Mouse (Mus musculus) myocyte (in vitro differentiated cells): ENCODE measurements around the gene Ndufs2. TPM values are rescaled to one million over a fixed set of nuclear protein-coding genes. Genes with fewer than 3 reads are reported as not detected.
A peak's percentile ranks its signal among the peaks of the same experiment; 100 is the strongest.

Source experiments
- H3K27me3 ChIP-seq: one replicate; pipeline ENCODE4 v1.6.1; 2011; ENCODE audit not compliant: control insufficient read depth, insufficient read depth, insufficient read length
- H3K36me3 ChIP-seq: one replicate; pipeline ENCODE4 v1.6.1; 2011; ENCODE audit not compliant: control insufficient read depth, insufficient read depth
- H3K4me2 ChIP-seq: one replicate; pipeline ENCODE4 v1.6.1; 2011; ENCODE audit warnings: low read depth, control low read depth
- H3K4me3 ChIP-seq: one replicate; pipeline ENCODE4 v1.5.1; 2011; ENCODE audit warnings: mild to moderate bottlenecking, control low read depth, moderate library complexity
- H3K79me2 ChIP-seq: one replicate; pipeline ENCODE4 v1.6.1; 2011; ENCODE audit not compliant: control insufficient read depth, insufficient read depth
- H3ac ChIP-seq: one replicate; pipeline ENCODE4 v1.6.1; 2011; ENCODE audit not compliant: control insufficient read depth, insufficient read length
- CEBPB ChIP-seq: IDR thresholded peaks from 2 replicates; pipeline ENCODE4 v1.6.1; 2011; ENCODE audit warnings: mild to moderate bottlenecking, moderate library complexity; ENCODE audit not compliant: poor library complexity, insufficient read depth, severe bottlenecking
- E2F4 ChIP-seq: IDR thresholded peaks from one replicate; pipeline ENCODE4 v1.6.1; 2011; ENCODE audit warnings: mild to moderate bottlenecking, control low read depth, moderate library complexity; ENCODE audit not compliant: insufficient read depth
- MAX ChIP-seq: IDR thresholded peaks from one replicate; pipeline ENCODE4 v1.6.1; 2011; ENCODE audit warnings: low read depth, mild to moderate bottlenecking, control low read depth
- MYOD1 ChIP-seq, 3 experiments: IDR thresholded peaks; one replicate each; pipeline ENCODE4 v1.6.1; 2011; ENCODE audit warnings: control low read depth in 2 of 3, low read depth in 2 of 3, mild to moderate bottlenecking in 2 of 3, moderate library complexity in 1 of 3; ENCODE audit not compliant: insufficient read length in 2 of 3, control insufficient read depth in 1 of 3
- MYOG ChIP-seq, 3 experiments: IDR thresholded peaks; one replicate each; pipeline ENCODE4 v1.6.1; 2011; ENCODE audit warnings: control low read depth in 2 of 3, low read depth in 2 of 3, mild to moderate bottlenecking in 2 of 3; ENCODE audit not compliant: insufficient read length in 2 of 3, control insufficient read depth in 1 of 3, insufficient read depth in 1 of 3
- POLR2A ChIP-seq: IDR thresholded peaks from one replicate; pipeline ENCODE4 v1.6.1; 2011; ENCODE audit warnings: low read depth, mild to moderate bottlenecking, control low read depth, moderate library complexity; ENCODE audit not compliant: insufficient read length
- POLR2AphosphoS2 ChIP-seq: IDR thresholded peaks from one replicate; pipeline ENCODE4 v1.6.1; 2011; ENCODE audit warnings: low read depth, control low read depth; ENCODE audit not compliant: insufficient read length
- REST ChIP-seq: IDR thresholded peaks from one replicate; pipeline ENCODE4 v1.6.1; 2011; ENCODE audit warnings: mild to moderate bottlenecking, control low read depth, moderate library complexity; ENCODE audit not compliant: insufficient read depth, insufficient read length
- SRF ChIP-seq: IDR thresholded peaks from one replicate; pipeline ENCODE4 v1.6.1; 2011; ENCODE audit warnings: low read depth; ENCODE audit not compliant: control insufficient read depth, insufficient read length
- TCF12 ChIP-seq: IDR thresholded peaks from one replicate; pipeline ENCODE4 v1.6.1; 2011; ENCODE audit warnings: mild to moderate bottlenecking, control low read depth; ENCODE audit not compliant: poor library complexity, insufficient read depth, severe bottlenecking
- TCF3 ChIP-seq: IDR thresholded peaks from one replicate; pipeline ENCODE4 v1.6.1; 2011; ENCODE audit warnings: low read depth, control low read depth; ENCODE audit not compliant: insufficient read length
- USF1 ChIP-seq: IDR thresholded peaks from one replicate; pipeline ENCODE4 v1.6.1; 2011; ENCODE audit warnings: low read depth, mild to moderate bottlenecking, control low read depth, moderate library complexity
- polyA plus RNA-seq: library from polyadenylated mRNA; unstranded; fragments of >200 nt; fragmentation: generic; extraction: Trizol; gene quantifications from one replicate; pipeline ENCODE4 v1.2.1, GENCODE M21; 2012; ENCODE audit warnings: missing spikeins

Gene Ndufs2
- polyA plus RNA-seq, 1 experiment = 409 TPM

DNA sequence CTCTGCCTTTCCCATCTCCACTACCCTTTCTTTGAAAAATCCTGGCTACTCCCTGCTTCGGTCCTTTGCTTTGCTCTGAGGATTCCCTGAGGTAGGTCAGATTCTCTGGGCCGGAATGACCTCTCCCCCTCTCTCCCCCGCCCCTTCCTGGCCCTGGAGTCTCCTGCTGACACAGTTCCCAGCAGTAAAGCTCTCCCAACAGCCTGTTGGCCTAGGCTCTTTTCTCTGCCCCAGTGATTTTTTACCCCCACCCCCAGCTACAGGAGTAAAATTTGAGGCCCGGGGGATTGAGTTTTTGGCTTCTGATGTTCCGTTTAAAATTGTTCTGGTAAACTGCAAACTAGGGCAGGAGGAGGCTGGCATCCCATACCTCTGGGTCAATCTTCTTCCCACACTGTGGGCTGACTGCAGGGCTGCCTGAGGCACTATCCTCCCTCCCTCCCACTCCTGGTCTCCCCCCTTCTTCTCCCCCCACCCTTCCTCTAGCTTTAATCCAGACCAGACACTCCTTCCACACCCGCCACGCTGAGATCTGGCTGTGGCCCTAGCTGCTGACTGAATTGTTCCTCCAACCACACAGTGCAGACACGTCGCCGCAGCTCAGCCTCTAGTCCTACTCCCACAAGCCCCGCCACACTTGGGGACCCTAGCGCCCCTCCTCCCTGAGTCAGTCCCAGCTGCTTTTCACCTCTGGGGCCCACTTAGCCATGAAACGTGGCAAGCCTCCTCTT, 571 bp upstream of the Ndufs2 start:
- Histone ChIP-seq H3K4me3 (peak overlapping the region; percentile 51), H3ac (no peak overlapping the region), H3K79me2 (peaks cover 2% of the 10 kb centered on the region), H3K27me3 (no peaks in the 10 kb centered on the region), H3K4me2 (peak overlapping the region; percentile 78), H3K36me3 (no peaks in the 10 kb centered on the region)
- TF ChIP-seq REST = no peak
- TF ChIP-seq SRF = no peak
- peak; percentile 60 for TF ChIP-seq POLR2A
- no peak for TF ChIP-seq TCF12
- TF ChIP-seq USF1 = no peak
- TF ChIP-seq MYOG (IDR thresholded peaks at IDR 0.05; ENCODE audit: control insufficient read depth in 1 of 3, insufficient read depth in 1 of 3, insufficient read length in 2 of 3, low read depth in 2 of 3) = peak in 1 of 3 experiments; percentile 34
- no peak for TF ChIP-seq CEBPB
- peak in 1 of 3 experiments; percentile 12 for TF ChIP-seq MYOD1 (IDR thresholded peaks at IDR 0.05; ENCODE audit: control insufficient read depth in 1 of 3, insufficient read length in 2 of 3, low read depth in 2 of 3)
- no peak for TF ChIP-seq MAX
- peak; percentile 49 for TF ChIP-seq POLR2AphosphoS2
- no peak for TF ChIP-seq TCF3
- TF ChIP-seq E2F4 = no peak

DNA sequence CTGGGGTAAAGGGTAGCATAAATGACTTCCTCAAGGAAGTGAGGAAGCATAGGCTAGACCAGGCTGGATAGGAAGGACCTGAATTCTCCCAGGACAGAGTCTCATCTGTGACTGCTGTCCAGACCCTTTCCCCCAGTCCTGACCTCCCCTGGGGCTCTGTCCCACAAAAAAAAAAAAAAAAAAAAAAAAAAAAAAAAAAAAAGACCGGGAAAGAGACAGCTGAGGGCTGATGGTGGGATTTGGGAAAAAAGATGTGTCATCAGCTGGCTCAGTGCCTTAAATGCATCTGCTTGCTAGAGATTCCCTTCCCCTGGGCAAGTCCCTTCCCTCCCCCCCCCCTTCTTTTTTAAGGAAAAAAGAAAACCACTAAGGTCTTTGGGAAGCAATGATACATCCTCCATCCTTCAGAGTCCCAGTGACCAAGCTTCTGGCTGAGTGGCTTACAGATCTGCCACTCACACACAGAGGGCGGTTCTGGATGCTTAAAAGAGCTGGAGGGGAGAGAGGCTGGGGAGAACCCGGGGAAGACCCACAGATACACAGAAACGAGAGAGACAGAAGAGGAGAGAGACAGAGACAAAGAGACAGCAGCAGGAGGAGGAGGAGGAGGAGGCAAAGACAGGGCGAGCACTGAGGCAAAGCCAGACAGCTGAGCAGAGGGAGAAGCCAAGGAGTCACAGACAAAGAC, 1.1 kb downstream of the Ndufs2 start, which contains the start of gene Adamts4:
Gene Adamts4 (plus strand): TSS at position 509 of the 688 bp plus-strand sequence.
- no peak for TF ChIP-seq TCF12
- TF ChIP-seq SRF = no peak
- peak; percentile 68 for TF ChIP-seq POLR2A
- TF ChIP-seq CEBPB = no peak
- no peak for TF ChIP-seq REST
- TF ChIP-seq POLR2AphosphoS2 = peak; percentile 78
- Histone ChIP-seq H3K4me3 (peak within 1 kb of the TSS; percentile 51), H3ac (no peak within 1 kb of the TSS), H3K27me3 (no peaks in the 10 kb centered on the region), H3K36me3 (no peaks in the 10 kb centered on the region), H3K79me2 (peaks cover 17% of the 10 kb centered on the region), H3K4me2 (peak within 1 kb of the TSS; percentile 98)

DNA sequence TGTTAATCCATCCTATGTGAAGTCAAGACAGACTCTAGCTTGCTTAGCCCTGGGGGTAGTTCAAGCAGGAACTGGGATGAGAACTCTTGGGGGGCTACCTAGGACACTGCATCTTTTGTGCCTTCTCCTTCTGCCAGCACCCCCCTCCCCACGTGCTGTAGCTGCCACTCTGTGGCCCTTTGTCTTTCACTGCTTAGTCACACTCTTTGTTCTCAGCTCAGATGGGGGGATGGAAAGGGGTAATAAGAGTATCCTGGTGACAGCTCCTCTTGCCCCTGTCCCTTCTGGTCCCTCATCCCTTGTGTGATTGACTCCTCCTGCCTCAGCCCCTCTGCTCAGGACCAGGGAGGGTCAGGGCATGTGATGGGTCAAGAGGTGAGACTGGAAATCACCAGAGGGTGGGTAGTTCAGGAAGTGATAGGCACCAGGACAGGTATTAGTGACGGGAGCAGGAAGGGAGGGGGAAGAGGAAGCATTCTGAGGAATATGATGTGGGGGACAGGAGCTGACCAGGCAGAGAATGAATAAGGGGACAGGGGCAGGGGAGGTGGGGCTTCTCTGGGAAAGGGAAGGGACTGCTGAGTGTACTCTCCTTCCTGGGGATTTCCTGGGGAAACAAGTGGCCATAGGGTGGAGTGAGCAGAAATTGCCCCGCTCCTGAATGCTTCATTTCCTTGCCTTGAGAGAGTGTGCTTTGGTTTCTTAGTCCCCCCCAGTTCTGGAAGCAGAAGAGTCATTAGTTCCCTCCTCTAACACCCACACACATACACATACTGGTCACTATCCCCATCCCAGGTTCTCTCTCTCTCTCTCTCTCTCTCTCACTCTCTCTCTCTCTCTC, 2.6 kb downstream of the Ndufs2 start:
- TF ChIP-seq MYOG (IDR thresholded peaks at IDR 0.05; ENCODE audit: control insufficient read depth in 1 of 3, insufficient read depth in 1 of 3, insufficient read length in 2 of 3, low read depth in 2 of 3) (no peak), CEBPB (no peak), MYOD1 (IDR thresholded peaks at IDR 0.05; ENCODE audit: control insufficient read depth in 1 of 3, insufficient read length in 2 of 3, low read depth in 2 of 3) (no peak), E2F4 (no peak), SRF (no peak)
- no peak overlapping the region for H3ac ChIP-seq
- peaks cover 26% of the 10 kb centered on the region for H3K79me2 ChIP-seq
- H3K27me3 ChIP-seq = no peaks in the 10 kb centered on the region
- no peak overlapping the region for H3K4me3 ChIP-seq
- H3K36me3 ChIP-seq = no peaks in the 10 kb centered on the region
- H3K4me2 ChIP-seq = peak overlapping the region; percentile 98

DNA sequence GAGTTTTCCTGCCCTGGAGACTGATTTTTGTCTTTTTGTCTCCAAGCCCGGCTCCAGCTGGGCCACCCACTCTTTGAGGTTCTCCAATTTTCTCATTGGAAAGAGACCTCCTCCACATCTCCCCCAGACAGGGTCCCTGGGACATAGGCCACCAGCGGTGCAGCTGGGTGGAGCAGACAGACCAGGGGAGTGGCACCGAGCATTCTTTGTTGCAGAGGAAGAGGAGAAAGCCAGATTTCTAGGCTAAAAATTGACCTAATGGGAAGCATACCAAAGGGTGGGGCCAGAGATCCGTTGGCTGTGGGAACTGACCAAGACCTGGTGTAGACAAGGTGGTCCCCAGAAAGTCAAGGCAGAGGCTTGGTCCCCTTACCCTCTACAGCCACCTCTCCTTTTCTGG, 3.3 kb downstream of the Ndufs2 start:
- Histone ChIP-seq H3K36me3 (no peaks in the 10 kb centered on the region), H3K27me3 (no peaks in the 10 kb centered on the region), H3K4me3 (peak overlapping the region; percentile 62), H3ac (no peak overlapping the region), H3K4me2 (peak overlapping the region; percentile 98), H3K79me2 (peaks cover 26% of the 10 kb centered on the region)
- TF ChIP-seq CEBPB (no peak), SRF (no peak), POLR2A (no peak), TCF3 (no peak), MAX (no peak), TCF12 (no peak), REST (no peak), USF1 (no peak), MYOG (IDR thresholded peaks at IDR 0.05; ENCODE audit: control insufficient read depth in 1 of 3, insufficient read depth in 1 of 3, insufficient read length in 2 of 3, low read depth in 2 of 3) (no peak), MYOD1 (IDR thresholded peaks at IDR 0.05; ENCODE audit: control insufficient read depth in 1 of 3, insufficient read length in 2 of 3, low read depth in 2 of 3) (no peak), POLR2AphosphoS2 (no peak), E2F4 (no peak)
